Mouse (Mus musculus): ENCODE measurements at regions not wholly inside any gene's neighbourhood (a gene's known extent, or its start where the extent isn't known, plus 50 kb on each side); places are given as distances from the start of the nearest gene placed in this dataset.

- peak; percentile 26; the same call in 1 of the 2 replicates for ATAC-seq (ENCODE audit: insufficient number of reproducible peaks, low FRiP score, low TSS enrichment)
These were observed 404.3 kb downstream of the Rpl36a-ps1 start for GRCm38 (mm10) chr14:98589846-98590245.

- ATAC-seq (ENCODE audit: insufficient number of reproducible peaks, low FRiP score, low TSS enrichment), result no peak
These were observed 402.1 kb upstream of the Dach1 start for GRCm38 (mm10) chr14:98571644-98572043.

- no peak for ATAC-seq (ENCODE audit: insufficient number of reproducible peaks, low FRiP score, low TSS enrichment)
These were observed 392.4 kb upstream of the Dach1 start for GRCm38 (mm10) chr14:98562002-98562401.

- no peak for ATAC-seq (ENCODE audit: insufficient number of reproducible peaks, low FRiP score, low TSS enrichment)
These were observed 370.2 kb upstream of the Dach1 start for GRCm38 (mm10) chr14:98539792-98540191.

GRCm38 (mm10) chr14:98538267-98538666, 368.7 kb upstream of the Dach1 start:
- no peak for ATAC-seq (ENCODE audit: insufficient number of reproducible peaks, low FRiP score, low TSS enrichment)

- no peak for ATAC-seq (ENCODE audit: insufficient number of reproducible peaks, low FRiP score, low TSS enrichment)
These were observed 364.0 kb upstream of the Dach1 start for GRCm38 (mm10) chr14:98533600-98533999.

GRCm38 (mm10) chr14:98520966-98521365, 351.4 kb upstream of the Dach1 start:
- ATAC-seq (ENCODE audit: insufficient number of reproducible peaks, low FRiP score, low TSS enrichment), result no peak

- no peak for ATAC-seq (ENCODE audit: insufficient number of reproducible peaks, low FRiP score, low TSS enrichment)
These were observed 335.8 kb upstream of the Dach1 start for GRCm38 (mm10) chr14:98505321-98505720.

- no peak for ATAC-seq (ENCODE audit: insufficient number of reproducible peaks, low FRiP score, low TSS enrichment)
These were observed 307.9 kb upstream of the Dach1 start for GRCm38 (mm10) chr14:98477416-98477815.

- ATAC-seq (ENCODE audit: insufficient number of reproducible peaks, low FRiP score, low TSS enrichment), result no peak
These were observed 302.4 kb upstream of the Dach1 start for GRCm38 (mm10) chr14:98471803-98472509.

- ATAC-seq (ENCODE audit: insufficient number of reproducible peaks, low FRiP score, low TSS enrichment), result no peak
These were observed 284.9 kb upstream of the Dach1 start for GRCm38 (mm10) chr14:98454461-98454860.

GRCm38 (mm10) chr14:98452191-98452590, 282.6 kb upstream of the Dach1 start:
- ATAC-seq (ENCODE audit: insufficient number of reproducible peaks, low FRiP score, low TSS enrichment), result no peak

GRCm38 (mm10) chr14:98449568-98449967, 280.0 kb upstream of the Dach1 start:
- no peak for ATAC-seq (ENCODE audit: insufficient number of reproducible peaks, low FRiP score, low TSS enrichment)

GRCm38 (mm10) chr14:98442411-98442810, 272.8 kb upstream of the Dach1 start:
- ATAC-seq (ENCODE audit: insufficient number of reproducible peaks, low FRiP score, low TSS enrichment), result no peak

GRCm38 (mm10) chr14:98441954-98442353, 272.4 kb upstream of the Dach1 start:
- no peak for ATAC-seq (ENCODE audit: insufficient number of reproducible peaks, low FRiP score, low TSS enrichment)

GRCm38 (mm10) chr14:98431959-98432358, 262.4 kb upstream of the Dach1 start:
- ATAC-seq (ENCODE audit: insufficient number of reproducible peaks, low FRiP score, low TSS enrichment), result no peak

- no peak for ATAC-seq (ENCODE audit: insufficient number of reproducible peaks, low FRiP score, low TSS enrichment)
These were observed 248.2 kb upstream of the Dach1 start for GRCm38 (mm10) chr14:98417719-98418118.

- no peak for ATAC-seq (ENCODE audit: insufficient number of reproducible peaks, low FRiP score, low TSS enrichment)
These were observed 244.6 kb upstream of the Dach1 start for GRCm38 (mm10) chr14:98414201-98414600.

GRCm38 (mm10) chr14:98405936-98406635, 236.5 kb upstream of the Dach1 start:
- no peak for ATAC-seq (ENCODE audit: insufficient number of reproducible peaks, low FRiP score, low TSS enrichment)

- ATAC-seq (ENCODE audit: insufficient number of reproducible peaks, low FRiP score, low TSS enrichment), result no peak
These were observed 234.5 kb upstream of the Dach1 start for GRCm38 (mm10) chr14:98404026-98404425.

GRCm38 (mm10) chr14:98387871-98388270, 218.3 kb upstream of the Dach1 start:
- no peak for ATAC-seq (ENCODE audit: insufficient number of reproducible peaks, low FRiP score, low TSS enrichment)
